Mouse (Mus musculus): ENCODE data around the gene Rbm38.
A peak's percentile ranks its signal among the peaks of the same experiment; 100 is the strongest.

Gene Rbm38

GRCm38 (mm10) chr2:173020430-173020829, at the start of gene Rbm38:
Gene Rbm38 (plus strand): TSS chr2:173020498.
- no peak for DNase-seq (ENCODE audit: low spot score in 2 of 2)

DNA sequence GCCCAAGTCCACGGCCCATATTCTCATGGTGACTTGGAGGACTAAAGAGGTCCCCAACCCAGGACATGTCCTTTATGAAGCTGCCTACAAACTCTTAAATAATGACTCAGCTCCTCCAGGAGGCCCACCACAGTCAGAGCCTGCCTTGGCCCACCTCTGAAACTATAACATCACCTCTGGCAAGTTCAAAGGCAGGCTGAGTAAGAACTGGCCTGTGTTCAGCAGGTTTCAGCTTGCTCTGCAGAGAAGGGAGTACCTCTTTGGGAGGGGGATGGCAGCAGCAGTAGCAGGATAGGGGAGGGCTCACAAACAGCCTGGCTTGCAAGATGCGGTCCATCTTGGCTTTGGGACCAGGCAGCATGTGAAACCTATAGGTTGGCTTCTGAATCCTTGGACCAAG, 48.4 kb upstream of the Rbm38 start:
- DNase-seq (ENCODE audit: low spot score in 2 of 2) = no peak

- DNase-seq (ENCODE audit: low spot score in 2 of 2) = no peak
These were observed 46.3 kb upstream of the Rbm38 start for GRCm38 (mm10) chr2:172973806-172974565.

GRCm38 (mm10) chr2:172974701-172975100, 45.6 kb upstream of the Rbm38 start:
- DNase-seq (ENCODE audit: low spot score in 2 of 2) = no peak

- no peak for DNase-seq (ENCODE audit: low spot score in 2 of 2)
These were observed 45.1 kb upstream of the Rbm38 start for GRCm38 (mm10) chr2:172975159-172975558.

DNA sequence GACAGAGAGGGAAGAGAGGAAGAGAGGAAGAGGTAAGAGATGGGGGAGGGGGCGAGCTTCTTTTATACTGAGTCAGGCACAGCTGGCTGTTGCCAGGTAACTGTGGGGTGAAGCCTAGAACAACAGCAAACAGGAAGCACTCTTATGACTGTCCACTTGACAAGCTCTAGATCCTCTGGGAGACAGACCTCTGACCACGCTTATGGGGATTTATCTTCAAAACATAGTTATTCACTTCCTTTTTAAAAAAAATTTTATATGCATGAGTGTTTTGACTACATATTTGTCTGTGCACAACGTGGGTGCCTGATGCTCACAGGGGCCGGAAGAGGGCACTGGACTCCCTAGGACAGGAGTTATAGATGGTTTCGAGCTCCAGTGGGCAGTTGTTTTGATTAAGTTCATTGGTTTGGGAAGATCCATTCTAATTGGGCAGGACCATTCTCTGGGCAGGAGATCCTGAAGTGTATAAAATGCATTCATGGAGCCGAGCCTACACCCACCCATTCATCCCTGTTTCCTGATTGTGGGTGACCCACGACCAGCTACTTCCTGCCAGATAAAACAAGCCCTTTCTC, 43.5 kb upstream of the Rbm38 start:
- DNase-seq (ENCODE audit: low spot score in 2 of 2) = no peak

- no peak for DNase-seq (ENCODE audit: low spot score in 2 of 2)
These were observed 42.7 kb upstream of the Rbm38 start, which contains the start of gene Spo11 for GRCm38 (mm10) chr2:172977409-172978130. Gene Spo11 (plus strand): TSS chr2:172977700.

GRCm38 (mm10) chr2:172978131-172978633, 42.1 kb upstream of the Rbm38 start:
- no peak for DNase-seq (ENCODE audit: low spot score in 2 of 2)

DNA sequence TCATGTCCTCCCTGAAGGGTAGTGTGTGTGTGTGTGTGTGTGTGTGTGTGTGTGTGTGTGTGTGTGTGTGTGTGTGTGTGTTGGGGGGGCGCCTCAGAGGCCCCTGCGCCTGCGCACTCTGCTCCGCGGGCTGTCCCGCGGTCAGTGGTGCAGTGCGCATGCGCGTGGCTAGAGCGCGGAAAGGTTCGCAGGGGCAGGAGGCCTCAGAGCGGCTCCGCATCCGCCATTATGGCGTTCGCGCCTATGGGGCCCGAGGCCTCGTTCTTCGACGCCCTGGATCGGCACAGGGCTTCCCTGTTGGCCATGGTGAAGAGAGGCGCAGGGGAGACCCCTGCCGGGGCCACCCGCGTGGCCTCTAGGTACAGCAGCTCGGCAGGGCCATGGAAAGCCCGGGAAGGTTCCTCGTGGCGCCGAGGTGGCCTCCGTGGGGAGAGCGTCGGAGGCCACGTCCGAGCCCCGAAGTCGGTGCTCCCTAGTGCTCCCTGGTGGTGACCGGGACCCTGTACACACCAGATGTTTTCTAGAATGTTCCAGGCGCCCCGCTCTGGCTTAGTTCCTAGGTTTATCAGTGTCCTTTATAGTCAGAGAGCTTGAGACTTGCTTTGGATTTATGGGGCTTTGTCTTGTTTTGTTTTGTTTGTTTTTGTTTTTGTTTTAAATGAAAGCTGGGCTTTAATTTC, 40.5 kb upstream of the Rbm38 start:
- DNase-seq (ENCODE audit: low spot score in 2 of 2) = no peak

- DNase-seq (ENCODE audit: low spot score in 2 of 2) = no peak
These were observed 37.3 kb upstream of the Rbm38 start for GRCm38 (mm10) chr2:172982776-172983561.

- DNase-seq (ENCODE audit: low spot score in 2 of 2) = no peak
These were observed 30.1 kb upstream of the Rbm38 start for GRCm38 (mm10) chr2:172990161-172990560.

DNA sequence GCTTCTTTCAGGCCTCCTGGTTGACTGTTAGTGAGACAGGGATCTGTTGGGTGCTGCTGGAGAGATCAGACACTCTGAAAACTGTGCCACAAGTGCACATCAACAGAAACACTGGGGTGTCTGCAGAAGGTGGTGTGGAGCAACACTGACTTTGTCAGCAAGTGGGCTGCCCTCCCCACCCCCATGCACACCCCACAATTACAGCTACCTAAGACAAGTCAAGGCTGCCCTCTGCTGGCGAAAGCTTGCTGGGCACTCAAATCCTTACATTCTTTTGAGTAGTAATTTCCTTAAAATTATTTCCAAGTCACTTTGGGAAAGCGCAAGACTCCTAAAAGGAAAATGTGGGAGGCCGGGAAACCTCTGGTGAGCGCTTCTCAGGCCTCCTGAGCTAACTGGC, 24.1 kb upstream of the Rbm38 start:
- DNase-seq (ENCODE audit: low spot score in 2 of 2) = peak; percentile 35 to 64

DNA sequence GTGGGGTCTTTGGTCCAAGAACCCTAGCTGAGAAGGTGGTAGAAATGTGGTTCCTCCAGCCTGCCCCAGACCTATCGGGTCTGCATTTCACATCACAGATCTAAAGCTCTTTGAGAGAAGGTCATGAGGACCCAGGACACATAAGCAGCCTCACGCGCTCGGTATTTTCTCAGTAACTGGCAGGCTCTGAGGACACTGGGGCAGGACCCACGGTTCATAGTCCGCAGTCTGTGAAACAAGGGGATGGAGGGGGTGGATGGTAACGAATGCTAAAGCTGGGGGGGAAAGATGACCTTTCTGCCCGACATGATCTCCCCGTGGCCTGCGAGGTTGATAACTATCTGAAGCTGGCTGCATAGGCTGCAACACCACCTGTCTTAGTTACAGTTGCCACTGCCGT, 22.6 kb upstream of the Rbm38 start:
- no peak for DNase-seq (ENCODE audit: low spot score in 2 of 2)

DNA sequence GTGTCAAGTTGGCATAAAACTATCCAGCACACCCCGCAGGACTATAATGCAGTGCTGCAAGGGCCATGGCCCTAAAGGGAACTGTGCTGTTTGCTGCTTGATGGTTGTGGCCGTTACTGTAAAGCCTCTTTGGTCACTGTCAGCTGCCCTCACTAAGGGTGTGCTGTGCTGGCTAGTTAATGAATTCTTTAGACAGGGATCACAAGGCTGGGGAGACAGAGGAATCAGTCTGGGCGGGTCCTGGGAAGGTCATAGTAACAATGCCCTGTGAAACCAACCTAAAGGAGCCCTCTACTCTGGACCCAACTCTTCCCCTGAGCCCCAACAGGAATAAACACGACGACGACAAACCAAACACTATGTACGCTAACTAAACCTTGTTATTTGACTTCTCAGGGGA, 21.8 kb upstream of the Rbm38 start:
- DNase-seq (ENCODE audit: low spot score in 2 of 2) = no peak

DNA sequence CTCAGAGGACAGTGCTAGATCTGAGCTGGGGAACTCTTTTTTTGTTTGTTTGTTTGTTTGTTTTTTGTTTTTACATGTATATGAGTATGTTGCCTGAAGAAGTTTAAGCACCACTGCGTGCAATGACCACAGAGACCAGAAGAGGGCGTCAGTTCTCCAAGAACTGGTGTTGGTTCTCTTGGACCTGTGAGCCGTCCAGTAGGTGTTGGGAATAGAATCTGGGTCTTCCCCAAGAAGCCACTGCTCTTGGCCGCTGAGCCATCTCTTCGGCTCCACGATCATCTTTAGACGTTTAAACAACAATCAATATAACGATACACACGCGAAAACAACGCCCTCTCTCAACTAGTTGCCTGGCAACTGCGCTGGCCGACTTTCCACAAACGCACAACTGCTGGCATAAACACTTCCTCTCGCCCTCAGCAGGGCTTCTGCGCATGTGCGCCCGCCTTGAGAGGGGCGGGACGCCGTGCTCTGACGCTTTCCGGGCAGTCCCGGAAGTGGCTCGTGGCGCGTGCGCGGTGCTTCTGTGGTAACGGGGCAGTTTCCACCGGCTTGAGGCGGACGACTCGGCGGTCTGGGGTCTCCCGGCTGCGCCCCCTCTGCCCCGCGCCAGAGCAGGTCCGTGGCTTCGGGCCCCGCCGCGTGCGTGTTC, 20.5 kb upstream of the Rbm38 start, which contains the start of gene Rae1:
Gene Rae1, plus strand, starts transcription at position 488 of the 655 bp plus-strand sequence.
- DNase-seq (ENCODE audit: low spot score in 2 of 2) = peak; percentile 99

GRCm38 (mm10) chr2:173000285-173000652, 20.0 kb upstream of the Rbm38 start:
- peak; percentile 53 to 67 for DNase-seq (ENCODE audit: low spot score in 2 of 2)

DNA sequence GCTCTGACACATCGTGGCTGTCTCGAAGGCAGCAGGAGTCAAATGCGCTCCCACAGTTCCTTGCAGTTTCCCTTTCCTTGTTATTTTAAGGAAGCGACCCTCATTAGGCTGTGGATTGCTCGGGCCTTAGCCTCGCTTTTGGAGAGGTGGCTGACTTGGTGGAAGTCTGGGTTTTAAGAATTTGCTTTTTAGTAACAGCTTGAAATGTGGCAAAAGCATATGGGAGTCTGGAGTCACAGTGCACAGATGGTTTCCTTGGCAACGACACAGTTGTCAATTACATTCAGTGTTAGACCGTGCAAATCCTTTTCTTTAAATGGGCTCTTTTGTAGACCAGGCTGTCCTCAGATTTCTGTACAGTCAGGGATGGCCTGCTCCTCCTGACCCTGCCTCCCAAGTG, 19.4 kb upstream of the Rbm38 start:
- DNase-seq (ENCODE audit: low spot score in 2 of 2) = no peak

GRCm38 (mm10) chr2:173003737-173004136, 16.6 kb upstream of the Rbm38 start:
- DNase-seq (ENCODE audit: low spot score in 2 of 2) = no peak

DNA sequence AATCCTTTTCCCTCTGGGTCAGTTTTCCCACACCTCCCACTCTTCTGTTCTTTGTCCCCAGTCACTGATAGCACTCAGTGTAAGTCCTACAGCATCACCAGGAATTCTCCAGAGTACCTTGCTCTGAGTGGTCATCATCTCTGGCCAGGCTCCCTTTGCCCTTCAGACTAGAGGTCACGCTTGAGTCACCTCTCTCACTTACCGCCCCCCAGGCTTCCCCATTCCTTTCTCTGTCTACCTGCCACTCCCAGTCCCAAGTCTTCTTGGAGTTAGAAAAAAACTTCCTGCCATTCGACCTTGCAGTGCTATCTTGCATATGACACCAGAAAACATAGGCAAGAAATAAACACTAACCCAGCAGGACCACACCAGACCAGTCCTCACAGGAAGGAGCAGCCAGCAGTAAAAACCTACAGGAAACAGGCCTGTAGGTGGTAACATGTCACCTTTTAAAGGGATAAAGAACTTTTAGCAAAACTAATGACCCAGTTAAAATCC, 10.0 kb upstream of the Rbm38 start:
- DNase-seq (ENCODE audit: low spot score in 2 of 2) = no peak

DNA sequence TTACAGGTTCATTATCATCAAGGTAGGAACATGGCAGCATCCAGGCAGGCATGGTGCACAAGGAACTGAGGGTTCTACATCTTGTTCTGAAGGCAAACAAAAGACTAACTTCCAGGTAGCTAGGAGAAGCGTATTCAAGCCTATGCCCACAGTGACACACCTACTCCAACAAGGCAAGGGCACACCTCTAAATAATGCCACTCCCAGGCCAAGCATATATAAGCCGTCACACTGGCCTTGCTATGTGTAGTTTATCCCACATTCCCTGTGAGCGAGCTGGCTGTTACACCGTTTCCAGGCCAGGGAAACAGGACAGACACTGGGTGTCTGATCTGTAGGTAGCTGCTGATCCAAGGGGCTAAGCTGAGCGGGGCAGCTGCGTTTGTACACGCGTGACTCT, 8.9 kb upstream of the Rbm38 start:
- DNase-seq (ENCODE audit: low spot score in 2 of 2) = no peak

Data from spleen, postnatal 14 days (tissue).